Mouse (Mus musculus) limb, embryonic 10.5 days (tissue): ENCODE data around the gene Chaf1a. TPM values are rescaled to one million over a fixed set of nuclear protein-coding genes. Genes with fewer than 3 reads are reported as not detected.
"Not testable (repeated sequence)": the region's sequence is repeated elsewhere in the genome, so short reads cannot be mapped to it uniquely, and the experiment has no call there.

Experiments
- DNase-seq: peaks from one replicate; pipeline ENCODE4 v3.0.0-alpha.2; 2017; ENCODE audit warnings: low spot score
- H3K27ac ChIP-seq: fragments of 300-500 bp; sonication (generic); 2 replicates; pipeline ENCODE4 v1.5.1; 2016; ENCODE audit warnings: mild to moderate bottlenecking
- H3K27me3 ChIP-seq: fragments of 300-500 bp; sonication (generic); 2 replicates; pipeline ENCODE4 v1.6.1; 2016; ENCODE audit warnings: low read depth, mild to moderate bottlenecking; ENCODE audit not compliant: poor library complexity, severe bottlenecking
- H3K36me3 ChIP-seq: fragments of 300-500 bp; sonication (generic); 2 replicates; pipeline ENCODE4 v1.6.1; 2016; ENCODE audit warnings: mild to moderate bottlenecking, moderate library complexity
- H3K4me1 ChIP-seq: fragments of 300-500 bp; sonication (generic); 2 replicates; pipeline ENCODE4 v1.6.1; 2016
- H3K4me3 ChIP-seq: fragments of 300-500 bp; sonication (generic); 2 replicates; pipeline ENCODE4 v1.5.1; 2016; ENCODE audit warnings: mild to moderate bottlenecking, moderate library complexity
- H3K9me3 ChIP-seq: fragments of 300-500 bp; sonication (generic); replicated peaks from 2 replicates; pipeline ENCODE4 v1.6.1; 2016; ENCODE audit warnings: mild to moderate bottlenecking
- WGBS: fragments of 180-500 bp; shearing (Covaris S2); methylation state at CpG from one replicate; pipeline ENCODE4 v1.1.7; 2016; 5-methylcytosine and 5-hydroxymethylcytosine counted together
- polyA plus RNA-seq: library from polyadenylated mRNA; unstranded; fragments of >200 nt; fragmentation: Nextera tagmentation; extraction: Ambion mirVana; gene quantifications from 2 replicates; pipeline ENCODE4 v1.2.1, GENCODE M21; 2016

The Chaf1a gene
- polyA plus RNA-seq, 1 experiment from 2014 or later, result 60.2 TPM

GRCm38 (mm10) chr17:56092794-56093193 is 52.6 kb downstream of the Chaf1a start:
- Histone ChIP-seq H3K27ac (no peak overlapping the region), H3K9me3 (no peaks in the 10 kb centered on the region), H3K27me3 (no peaks in the 10 kb centered on the region), H3K4me3 (no peak overlapping the region), H3K36me3 (peaks cover 84% of the 10 kb centered on the region), H3K4me1 (no peaks in the 10 kb centered on the region)
- DNase-seq, result no peak
- 89% methylated on average over 1 of the region's 1 CpGs for WGBS

GRCm38 (mm10) chr17:56096883-56097282 is 56.6 kb downstream of the Chaf1a start:
- H3K4me1 ChIP-seq, result no peaks in the 10 kb centered on the region
- DNase-seq, result no peak
- no peaks in the 10 kb centered on the region for H3K9me3 ChIP-seq

GRCm38 (mm10) chr17:56098180-56098579 is 57.9 kb downstream of the Chaf1a start:
- WGBS, result 93% methylated on average over 8 of the region's 8 CpGs
- DNase-seq, result no peak
- H3K36me3 ChIP-seq, result peaks cover 96% of the 10 kb centered on the region

More at GRCm38 (mm10) chr17:56096883-56097282, 56.6 kb downstream of the Chaf1a start:
- 92% methylated on average over 12 of the region's 12 CpGs for WGBS
- no peak overlapping the region for H3K4me3 ChIP-seq
- no peaks in the 10 kb centered on the region for H3K27me3 ChIP-seq
- H3K36me3 ChIP-seq, result peaks cover 91% of the 10 kb centered on the region
- no peak overlapping the region for H3K27ac ChIP-seq

DNA sequence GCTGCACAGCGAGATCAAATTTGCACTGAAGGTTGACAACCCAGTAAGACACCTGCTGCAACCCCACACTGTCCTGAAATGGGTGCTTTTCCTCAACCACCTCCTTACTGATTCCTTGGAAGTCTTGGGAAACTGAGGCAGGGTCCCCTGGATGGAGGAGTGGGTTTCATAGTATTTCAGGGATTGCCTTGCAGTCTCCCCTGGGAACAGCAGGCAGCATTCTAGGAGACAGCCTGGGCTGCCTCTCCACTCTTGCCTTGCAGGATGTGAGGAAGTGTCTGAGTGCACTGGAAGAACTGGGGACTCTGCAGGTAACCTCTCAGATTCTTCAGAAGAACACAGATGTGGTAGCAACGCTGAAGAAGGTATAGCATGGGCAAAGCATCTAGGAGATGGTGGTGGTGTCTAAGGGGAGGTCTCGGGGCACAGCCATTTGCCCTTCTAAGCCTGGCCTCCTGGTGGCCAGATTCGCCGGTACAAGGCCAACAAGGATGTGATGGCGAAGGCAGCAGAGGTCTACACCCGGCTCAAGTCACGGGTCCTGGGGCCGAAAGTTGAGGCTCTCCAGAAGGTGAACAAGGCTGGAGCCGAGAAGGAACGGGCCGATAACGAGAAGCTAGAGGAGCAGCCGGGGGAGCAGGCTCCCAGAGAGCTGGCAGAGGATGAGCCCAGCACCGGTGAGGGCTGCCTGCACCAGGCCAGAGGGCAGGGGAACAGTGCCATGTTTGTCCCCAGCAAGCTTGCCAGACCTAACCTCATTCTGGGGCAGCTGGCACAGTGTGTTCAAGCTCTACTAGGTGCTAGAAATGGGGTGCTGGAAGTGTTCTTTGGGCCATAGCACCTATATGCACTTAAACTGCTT is 58.7 kb downstream of the Chaf1a start:
- Histone ChIP-seq H3K9me3 (no peaks in the 10 kb centered on the region), H3K36me3 (peaks cover 97% of the 10 kb centered on the region), H3K4me3 (no peak overlapping the region), H3K4me1 (no peaks in the 10 kb centered on the region), H3K27me3 (no peaks in the 10 kb centered on the region), H3K27ac (no peak overlapping the region)
- WGBS, result 93% methylated on average over 15 of the region's 15 CpGs
- no peak for DNase-seq

More at GRCm38 (mm10) chr17:56098180-56098579, 57.9 kb downstream of the Chaf1a start:
- Histone ChIP-seq H3K9me3 (no peaks in the 10 kb centered on the region), H3K27me3 (no peaks in the 10 kb centered on the region), H3K27ac (no peak overlapping the region), H3K4me1 (no peaks in the 10 kb centered on the region), H3K4me3 (no peak overlapping the region)

GRCm38 (mm10) chr17:56100811-56101210 is 60.6 kb downstream of the Chaf1a start:
- Histone ChIP-seq H3K27me3 (no peaks in the 10 kb centered on the region), H3K4me1 (no peaks in the 10 kb centered on the region), H3K9me3 (no peaks in the 10 kb centered on the region), H3K27ac (no peak overlapping the region), H3K36me3 (peaks cover 84% of the 10 kb centered on the region), H3K4me3 (no peak overlapping the region)
- WGBS, result 94% methylated on average over 3 of the region's 3 CpGs
- no peak for DNase-seq

- 92% methylated on average over 5 of the region's 5 CpGs for WGBS
- DNase-seq, result no peak
- H3K27me3 ChIP-seq, result no peaks in the 10 kb centered on the region
- no peak overlapping the region for H3K4me3 ChIP-seq
- H3K9me3 ChIP-seq, result no peaks in the 10 kb centered on the region
- peaks cover 70% of the 10 kb centered on the region for H3K36me3 ChIP-seq
- H3K4me1 ChIP-seq, result no peaks in the 10 kb centered on the region
- no peak overlapping the region for H3K27ac ChIP-seq
These were observed 61.9 kb downstream of the Chaf1a start for GRCm38 (mm10) chr17:56102158-56102557.

- H3K36me3 ChIP-seq, result peaks cover 63% of the 10 kb centered on the region
- H3K4me1 ChIP-seq, result no peaks in the 10 kb centered on the region
- WGBS, result 97% methylated on average over 9 of the region's 9 CpGs
- DNase-seq, result no peak
- no peaks in the 10 kb centered on the region for H3K9me3 ChIP-seq
- H3K27me3 ChIP-seq, result no peaks in the 10 kb centered on the region
- H3K4me3 ChIP-seq, result no peak overlapping the region
- H3K27ac ChIP-seq, result no peak overlapping the region
These were observed 62.7 kb downstream of the Chaf1a start for GRCm38 (mm10) chr17:56102927-56103326.

GRCm38 (mm10) chr17:56103465-56104285 is 63.4 kb downstream of the Chaf1a start:
- Histone ChIP-seq H3K4me3 (no peak overlapping the region), H3K27me3 (no peaks in the 10 kb centered on the region), H3K9me3 (no peaks in the 10 kb centered on the region), H3K27ac (no peak overlapping the region), H3K4me1 (no peaks in the 10 kb centered on the region), H3K36me3 (peaks cover 55% of the 10 kb centered on the region)
- 95% methylated on average over 8 of the region's 8 CpGs for WGBS
- no peak for DNase-seq

- not testable (repeated sequence) for DNase-seq, H3K27me3 ChIP-seq, H3K27ac ChIP-seq, H3K4me3 ChIP-seq, H3K4me1 ChIP-seq, H3K9me3 ChIP-seq
- peaks cover 44% of the 10 kb centered on the region for H3K36me3 ChIP-seq
- 92% methylated on average over 3 of the region's 5 CpGs for WGBS
These were observed 64.6 kb downstream of the Chaf1a start for GRCm38 (mm10) chr17:56104821-56105220.

- DNase-seq, H3K27me3 ChIP-seq, H3K9me3 ChIP-seq, H3K27ac ChIP-seq, H3K4me1 ChIP-seq, H3K4me3 ChIP-seq: not testable (repeated sequence)
- WGBS, result 99% methylated on average over 4 of the region's 4 CpGs
- peaks cover 28% of the 10 kb centered on the region for H3K36me3 ChIP-seq
These were observed 66.2 kb downstream of the Chaf1a start for GRCm38 (mm10) chr17:56106436-56106835.

DNA sequence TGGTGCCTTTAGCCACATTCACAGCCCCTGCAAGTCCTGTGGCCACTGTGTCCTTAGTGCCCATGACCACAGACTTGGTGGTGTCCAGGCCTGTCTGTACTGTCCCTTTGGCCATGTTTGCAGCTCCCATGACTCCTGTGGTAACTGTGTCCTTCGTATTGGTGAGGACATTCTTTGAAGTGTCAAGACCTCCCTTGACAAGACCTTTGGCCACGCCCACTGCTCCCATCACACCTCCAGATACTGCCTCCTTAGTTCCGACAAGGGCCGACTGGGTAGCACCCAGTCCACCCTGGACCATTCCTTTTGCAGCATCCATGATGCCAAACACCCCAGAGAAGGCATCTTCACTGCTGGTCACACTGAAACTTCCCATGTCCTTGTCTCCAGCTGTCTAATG is 66.7 kb downstream of the Chaf1a start:
- no peak overlapping the region for H3K4me3 ChIP-seq
- 68% methylated on average over 4 of the region's 4 CpGs for whole genome bisulfite sequencing
- no peak for DNase-seq

DNA sequence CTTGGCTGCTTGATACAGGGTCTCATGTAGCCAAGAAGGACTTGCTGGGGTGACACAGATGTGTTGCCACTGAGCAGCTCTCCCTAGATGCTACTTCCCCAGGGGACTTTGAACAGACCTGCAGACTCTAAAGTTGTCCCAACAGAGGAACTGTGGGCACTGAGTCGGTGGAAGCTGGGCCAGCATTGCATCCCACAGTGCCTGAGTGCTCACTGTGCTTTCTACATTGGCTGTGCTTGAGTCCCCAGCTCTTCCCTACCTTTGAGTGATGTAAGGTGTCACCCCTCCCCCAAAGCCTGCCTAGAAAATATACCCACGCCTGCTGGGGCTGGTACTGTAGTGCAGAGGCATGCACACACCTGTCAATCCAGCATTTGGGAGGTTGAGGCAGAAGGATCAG is 67.5 kb downstream of the Chaf1a start:
- H3K27me3 ChIP-seq, result no peaks in the 10 kb centered on the region
- 55% methylated on average over 2 of the region's 2 CpGs for WGBS
- H3K27ac ChIP-seq, result no peak overlapping the region
- H3K36me3 ChIP-seq, result peaks cover 15% of the 10 kb centered on the region
- DNase-seq, result no peak
- 0 out of 2 replicates have a peak, but pooled peaks cover 4% of the 10 kb centered on the region for H3K4me1 ChIP-seq
- H3K9me3 ChIP-seq, result no peaks in the 10 kb centered on the region
- H3K4me3 ChIP-seq, result no peak overlapping the region

More for the DNA sequence above, 66.7 kb downstream of the Chaf1a start:
- H3K9me3 ChIP-seq, result no peaks in the 10 kb centered on the region
- 0 out of 2 replicates have a peak, but pooled peaks cover 1% of the 10 kb centered on the region for H3K4me1 ChIP-seq
- no peak overlapping the region for H3K27ac ChIP-seq
- peaks cover 22% of the 10 kb centered on the region for H3K36me3 ChIP-seq
- H3K27me3 ChIP-seq, result no peaks in the 10 kb centered on the region
